Mouse (Mus musculus) kidney, adult 11 months (tissue): ENCODE data around the gene Olfr137.

Experiments used
- DNase-seq: peaks from one replicate; pipeline ENCODE4 v3.0.0; 2022

Olfr137 gene

GRCm38 (mm10) chr17:38307470-38307869, at the start of gene Olfr137:
Olfr137 (minus strand) TSS chr17:38307570.
- no peak for DNase-seq

- DNase-seq = no peak
Measured at GRCm38 (mm10) chr17:38329531-38329930, 22.2 kb upstream of the Olfr137 start, which contains the start of gene Olfr136. Olfr136 (plus strand) TSS chr17:38329831.

- DNase-seq = no peak
Measured at GRCm38 (mm10) chr17:38260735-38261134, 46.6 kb downstream of the Olfr137 start, which contains the start of gene Olfr138. Olfr138 (plus strand) TSS chr17:38261035.
